Mouse (Mus musculus): ENCODE data around the gene Atp23. TPM values are rescaled to one million over a fixed set of nuclear protein-coding genes. Genes with fewer than 3 reads are reported as not detected.

Gene Atp23
- polyA plus RNA-seq, 1 experiment from 2014 or later = 9.4 TPM

- Histone ChIP-seq H3K4me1 (ENCODE audit: control insufficient read depth, insufficient read depth, low read length) (peaks cover 31% of the 10 kb centered on the region), H3K27me3 (ENCODE audit: control insufficient read depth, insufficient read depth, low read length) (peaks cover 2% of the 10 kb centered on the region; the same call in 1 of the 2 replicates), H3K4me2 (no peak overlapping the region), H3K9me3 (replicated peaks; ENCODE audit: control insufficient read depth, low read length) (no peaks in the 10 kb centered on the region), H3K27ac (ENCODE audit: low read depth, low read length) (no peak overlapping the region), H3K9ac (ENCODE audit: low read depth, low read length) (no peak overlapping the region), H3K4me3 (ENCODE audit: low read depth, low read length) (no peak overlapping the region), H3K36me3 (ENCODE audit: control insufficient read depth, insufficient read depth, low read length) (no peaks in the 10 kb centered on the region)
- ATAC-seq (replicated peaks; ENCODE audit: insufficient number of reproducible peaks, low FRiP score, low TSS enrichment) = no peak
These were observed 24.2 kb upstream of the Atp23 start for GRCm38 (mm10) chr10:126925391-126925790.

GRCm38 (mm10) chr10:126924087-126924486 is 22.9 kb upstream of the Atp23 start:
- Histone ChIP-seq H3K9me3 (replicated peaks; ENCODE audit: control insufficient read depth, low read length) (peaks cover 3% of the 10 kb centered on the region), H3K36me3 (ENCODE audit: control insufficient read depth, insufficient read depth, low read length) (no peaks in the 10 kb centered on the region), H3K4me1 (ENCODE audit: control insufficient read depth, insufficient read depth, low read length) (peaks cover 20% of the 10 kb centered on the region), H3K9ac (ENCODE audit: low read depth, low read length) (no peak overlapping the region), H3K4me3 (ENCODE audit: low read depth, low read length) (no peak overlapping the region), H3K27me3 (ENCODE audit: control insufficient read depth, insufficient read depth, low read length) (peaks cover 2% of the 10 kb centered on the region; the same call in 1 of the 2 replicates), H3K27ac (ENCODE audit: low read depth, low read length) (no peak overlapping the region), H3K4me2 (no peak overlapping the region)
- 50% methylated on average over 3 of the region's 3 CpGs for WGBS (ENCODE audit: insufficient replicate concordance)
- no peak for ATAC-seq (replicated peaks; ENCODE audit: insufficient number of reproducible peaks, low FRiP score, low TSS enrichment)

GRCm38 (mm10) chr10:126920220-126920619 is 19.1 kb upstream of the Atp23 start:
- no peak overlapping the region for H3K4me2 ChIP-seq
- H3K27ac ChIP-seq (ENCODE audit: low read depth, low read length) = no peak overlapping the region
- H3K27me3 ChIP-seq (ENCODE audit: control insufficient read depth, insufficient read depth, low read length) = peaks cover 6% of the 10 kb centered on the region; the same call in 1 of the 2 replicates
- no peak overlapping the region for H3K9ac ChIP-seq (ENCODE audit: low read depth, low read length)
- no peak overlapping the region for H3K4me3 ChIP-seq (ENCODE audit: low read depth, low read length)
- ATAC-seq (replicated peaks; ENCODE audit: insufficient number of reproducible peaks, low FRiP score, low TSS enrichment) = no peak
- H3K4me1 ChIP-seq (ENCODE audit: control insufficient read depth, insufficient read depth, low read length) = no peaks in the 10 kb centered on the region
- no peaks in the 10 kb centered on the region for H3K36me3 ChIP-seq (ENCODE audit: control insufficient read depth, insufficient read depth, low read length)
- H3K9me3 ChIP-seq (replicated peaks; ENCODE audit: control insufficient read depth, low read length) = peaks cover 3% of the 10 kb centered on the region
- WGBS (ENCODE audit: insufficient replicate concordance) = 93% methylated on average over 3 of the region's 3 CpGs

GRCm38 (mm10) chr10:126919067-126919466 is 17.9 kb upstream of the Atp23 start:
- ATAC-seq (replicated peaks; ENCODE audit: insufficient number of reproducible peaks, low FRiP score, low TSS enrichment) = no peak
- no peak overlapping the region for H3K9ac ChIP-seq (ENCODE audit: low read depth, low read length)
- H3K4me1 ChIP-seq (ENCODE audit: control insufficient read depth, insufficient read depth, low read length) = no peaks in the 10 kb centered on the region
- H3K4me2 ChIP-seq = no peak overlapping the region
- peaks cover 3% of the 10 kb centered on the region for H3K9me3 ChIP-seq (replicated peaks; ENCODE audit: control insufficient read depth, low read length)
- H3K27me3 ChIP-seq (ENCODE audit: control insufficient read depth, insufficient read depth, low read length) = peaks cover 6% of the 10 kb centered on the region; the same call in 1 of the 2 replicates
- no peak overlapping the region for H3K27ac ChIP-seq (ENCODE audit: low read depth, low read length)
- H3K36me3 ChIP-seq (ENCODE audit: control insufficient read depth, insufficient read depth, low read length) = no peaks in the 10 kb centered on the region
- no peak overlapping the region for H3K4me3 ChIP-seq (ENCODE audit: low read depth, low read length)
- WGBS (ENCODE audit: insufficient replicate concordance) = 4% methylated on average over 9 of the region's 9 CpGs

- peaks cover 6% of the 10 kb centered on the region; the same call in 1 of the 2 replicates for H3K27me3 ChIP-seq (ENCODE audit: control insufficient read depth, insufficient read depth, low read length)
- H3K9me3 ChIP-seq (replicated peaks; ENCODE audit: control insufficient read depth, low read length) = no peaks in the 10 kb centered on the region
- 87% methylated on average over 5 of the region's 5 CpGs for WGBS (ENCODE audit: insufficient replicate concordance)
- H3K4me2 ChIP-seq = no peak overlapping the region
- H3K9ac ChIP-seq (ENCODE audit: low read depth, low read length) = no peak overlapping the region
- no peak for ATAC-seq (replicated peaks; ENCODE audit: insufficient number of reproducible peaks, low FRiP score, low TSS enrichment)
- H3K36me3 ChIP-seq (ENCODE audit: control insufficient read depth, insufficient read depth, low read length) = no peaks in the 10 kb centered on the region
- H3K4me3 ChIP-seq (ENCODE audit: low read depth, low read length) = no peak overlapping the region
- no peak overlapping the region for H3K27ac ChIP-seq (ENCODE audit: low read depth, low read length)
- no peaks in the 10 kb centered on the region for H3K4me1 ChIP-seq (ENCODE audit: control insufficient read depth, insufficient read depth, low read length)
These were observed 13.1 kb upstream of the Atp23 start for GRCm38 (mm10) chr10:126914288-126914687.

GRCm38 (mm10) chr10:126911479-126911878 is 10.3 kb upstream of the Atp23 start:
- Histone ChIP-seq H3K9ac (ENCODE audit: low read depth, low read length) (no peak overlapping the region), H3K27ac (ENCODE audit: low read depth, low read length) (no peak overlapping the region), H3K27me3 (ENCODE audit: control insufficient read depth, insufficient read depth, low read length) (no peaks in the 10 kb centered on the region), H3K9me3 (replicated peaks; ENCODE audit: control insufficient read depth, low read length) (no peaks in the 10 kb centered on the region), H3K4me2 (no peak overlapping the region), H3K4me1 (ENCODE audit: control insufficient read depth, insufficient read depth, low read length) (no peaks in the 10 kb centered on the region), H3K4me3 (ENCODE audit: low read depth, low read length) (no peak overlapping the region), H3K36me3 (ENCODE audit: control insufficient read depth, insufficient read depth, low read length) (no peaks in the 10 kb centered on the region)
- 86% methylated on average over 1 of the region's 1 CpGs for WGBS (ENCODE audit: insufficient replicate concordance)
- no peak for ATAC-seq (replicated peaks; ENCODE audit: insufficient number of reproducible peaks, low FRiP score, low TSS enrichment)

- no peak overlapping the region for H3K4me3 ChIP-seq (ENCODE audit: low read depth, low read length)
- H3K4me2 ChIP-seq = no peak overlapping the region
- H3K27ac ChIP-seq (ENCODE audit: low read depth, low read length) = no peak overlapping the region
- H3K36me3 ChIP-seq (ENCODE audit: control insufficient read depth, insufficient read depth, low read length) = no peaks in the 10 kb centered on the region
- no peak for ATAC-seq (replicated peaks; ENCODE audit: insufficient number of reproducible peaks, low FRiP score, low TSS enrichment)
- 88% methylated on average over 5 of the region's 5 CpGs for WGBS (ENCODE audit: insufficient replicate concordance)
- no peaks in the 10 kb centered on the region for H3K27me3 ChIP-seq (ENCODE audit: control insufficient read depth, insufficient read depth, low read length)
- no peaks in the 10 kb centered on the region for H3K9me3 ChIP-seq (replicated peaks; ENCODE audit: control insufficient read depth, low read length)
- no peak overlapping the region for H3K9ac ChIP-seq (ENCODE audit: low read depth, low read length)
- H3K4me1 ChIP-seq (ENCODE audit: control insufficient read depth, insufficient read depth, low read length) = no peaks in the 10 kb centered on the region
These were observed 5.7 kb upstream of the Atp23 start for GRCm38 (mm10) chr10:126906811-126907210.

GRCm38 (mm10) chr10:126905650-126906075 is 4.5 kb upstream of the Atp23 start:
- H3K4me2 ChIP-seq = peak overlapping the region; percentile 88
- H3K27me3 ChIP-seq (ENCODE audit: control insufficient read depth, insufficient read depth, low read length) = no peaks in the 10 kb centered on the region
- H3K27ac ChIP-seq (ENCODE audit: low read depth, low read length) = peak overlapping the region; percentile 80
- no peaks in the 10 kb centered on the region for H3K9me3 ChIP-seq (replicated peaks; ENCODE audit: control insufficient read depth, low read length)
- peak; percentile 79 for ATAC-seq (replicated peaks; ENCODE audit: insufficient number of reproducible peaks, low FRiP score, low TSS enrichment)
- H3K9ac ChIP-seq (ENCODE audit: low read depth, low read length) = peak overlapping the region; percentile 79
- H3K4me1 ChIP-seq (ENCODE audit: control insufficient read depth, insufficient read depth, low read length) = no peaks in the 10 kb centered on the region
- no peaks in the 10 kb centered on the region for H3K36me3 ChIP-seq (ENCODE audit: control insufficient read depth, insufficient read depth, low read length)
- H3K4me3 ChIP-seq (ENCODE audit: low read depth, low read length) = peak overlapping the region; percentile 54
- WGBS (ENCODE audit: insufficient replicate concordance) = 1% methylated on average over 30 of the region's 30 CpGs

GRCm38 (mm10) chr10:126905086-126905485 is 3.9 kb upstream of the Atp23 start:
- no peaks in the 10 kb centered on the region for H3K27me3 ChIP-seq (ENCODE audit: control insufficient read depth, insufficient read depth, low read length)
- H3K9ac ChIP-seq (ENCODE audit: low read depth, low read length) = peak overlapping the region; percentile 79; the same call in 1 of the 2 replicates
- no peaks in the 10 kb centered on the region for H3K36me3 ChIP-seq (ENCODE audit: control insufficient read depth, insufficient read depth, low read length)
- WGBS (ENCODE audit: insufficient replicate concordance) = 60% methylated on average over 8 of the region's 8 CpGs
- no peaks in the 10 kb centered on the region for H3K9me3 ChIP-seq (replicated peaks; ENCODE audit: control insufficient read depth, low read length)
- H3K4me2 ChIP-seq = peak overlapping the region; percentile 88
- peak overlapping the region; percentile 54 for H3K4me3 ChIP-seq (ENCODE audit: low read depth, low read length)
- ATAC-seq (replicated peaks; ENCODE audit: insufficient number of reproducible peaks, low FRiP score, low TSS enrichment) = no peak
- peaks cover 4% of the 10 kb centered on the region; the same call in 1 of the 2 replicates for H3K4me1 ChIP-seq (ENCODE audit: control insufficient read depth, insufficient read depth, low read length)
- no peak overlapping the region for H3K27ac ChIP-seq (ENCODE audit: low read depth, low read length)
